Mouse (Mus musculus): ENCODE measurements around the gene Sphk1. TPM values are rescaled to one million over a fixed set of nuclear protein-coding genes. Genes with fewer than 3 reads are reported as not detected.
A peak's percentile ranks its signal among the peaks of the same experiment; 100 is the strongest.
"Not testable (repeated sequence)": the region's sequence is repeated elsewhere in the genome, so short reads cannot be mapped to it uniquely, and the experiment has no call there.

Gene Sphk1
- polyA plus RNA-seq (2012; rRNA removed) = 2.4 and 3.6 TPM in 2 replicates

DNA sequence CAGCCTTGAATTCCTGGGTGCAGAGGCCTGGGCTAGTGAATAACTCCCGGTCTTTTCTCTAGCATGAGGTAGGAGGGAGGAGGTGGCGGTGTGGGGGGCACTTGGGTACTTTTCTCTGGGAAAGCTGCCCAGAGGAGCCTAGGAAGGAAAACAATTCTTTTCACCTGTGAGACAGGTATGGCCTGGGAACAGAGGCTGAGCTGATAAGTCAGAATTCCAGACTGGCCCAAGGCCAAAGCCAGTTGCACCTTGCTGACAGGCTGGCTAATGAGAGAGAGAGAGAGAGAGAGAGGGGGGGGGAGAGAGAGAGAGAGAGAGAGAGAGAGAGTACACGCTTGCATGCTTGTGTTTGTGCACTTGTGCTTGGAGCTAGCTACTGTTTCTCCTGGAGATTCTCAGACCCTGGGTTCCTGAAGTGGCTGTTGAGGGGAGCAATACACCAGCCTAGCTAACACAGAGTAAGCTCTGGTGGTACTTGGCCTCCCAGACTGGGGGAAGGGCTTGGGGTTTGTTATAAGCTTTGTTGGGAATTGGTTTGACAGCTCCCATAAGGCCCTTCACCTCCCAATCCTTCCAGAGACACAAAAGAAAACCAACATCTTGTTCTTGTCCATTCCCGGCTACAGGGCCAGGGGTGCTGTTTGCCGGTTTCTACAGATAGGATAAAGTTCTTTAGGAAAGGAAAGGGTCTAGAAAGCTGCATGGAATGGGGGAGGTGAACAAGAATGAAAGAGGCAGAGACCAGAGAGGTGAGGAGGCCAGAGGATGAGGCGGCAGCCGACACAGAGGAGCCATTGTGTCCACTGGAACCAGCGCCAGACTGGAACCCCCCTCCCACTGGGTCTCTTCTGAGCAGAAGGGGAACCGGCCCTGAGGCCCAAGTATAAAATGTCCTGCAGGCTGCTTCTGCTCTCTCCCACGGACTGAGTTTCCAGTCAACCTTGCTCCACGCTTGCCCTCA, at the start of gene Sphk1:
Gene Sphk1, plus strand, starts transcription at position 739 of the 961 bp plus-strand sequence.
- DNase-seq (ENCODE audit: low read depth) = peak; percentile 64
- no peak for TF ChIP-seq POLR2A (IDR thresholded peaks at IDR 0.05; ENCODE audit: borderline replicate concordance, extremely low read depth, insufficient read depth, insufficient read length, poor library complexity, severe bottlenecking)
- no peak for TF ChIP-seq CTCF (IDR thresholded peaks at IDR 0.05; ENCODE audit: borderline replicate concordance, extremely low read depth, insufficient read depth, insufficient read length)

DNA sequence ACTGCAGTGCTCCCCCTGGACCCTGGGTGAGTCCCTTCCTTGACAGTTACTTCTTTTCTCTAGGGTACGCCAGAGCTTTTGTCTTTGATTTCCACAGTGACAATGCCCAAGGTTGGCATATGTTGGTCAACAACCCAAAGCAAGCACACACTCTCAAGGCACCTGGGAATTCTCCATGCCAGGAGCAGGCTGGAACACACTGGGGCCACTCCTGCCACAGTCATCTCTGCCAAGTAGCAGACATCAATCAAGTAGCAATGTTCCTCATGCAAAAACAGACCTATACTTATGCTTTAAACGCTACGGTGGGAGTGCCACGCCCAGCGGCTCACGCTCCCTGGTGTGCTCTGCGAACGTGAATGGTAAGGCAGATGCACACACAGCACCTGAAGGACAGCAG, 49.8 kb upstream of the Sphk1 start:
- TF ChIP-seq CTCF (IDR thresholded peaks at IDR 0.05; ENCODE audit: borderline replicate concordance, extremely low read depth, insufficient read depth, insufficient read length) (no peak), POLR2A (IDR thresholded peaks at IDR 0.05; ENCODE audit: borderline replicate concordance, extremely low read depth, insufficient read depth, insufficient read length, poor library complexity, severe bottlenecking) (no peak)
- DNase-seq (ENCODE audit: low read depth) = no peak

DNA sequence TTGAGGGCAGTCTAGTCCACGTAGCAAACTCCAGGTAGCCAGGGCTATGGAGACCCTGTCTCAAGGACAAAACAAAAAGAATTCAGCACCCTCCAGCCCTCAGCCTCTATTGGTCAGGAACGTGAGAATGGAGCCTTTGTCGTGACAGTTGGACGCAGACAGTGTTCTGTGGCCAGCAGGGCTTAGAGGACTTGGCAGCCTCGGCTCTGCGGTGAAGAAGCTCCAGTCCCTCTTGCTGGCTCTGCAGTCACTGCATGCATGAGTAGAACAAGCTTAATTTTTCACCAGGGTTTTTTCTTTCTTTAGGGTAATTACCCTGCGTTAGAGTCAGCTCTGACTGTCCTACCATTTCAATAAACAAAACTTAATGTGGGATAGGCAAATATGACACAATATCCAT, 48.9 kb upstream of the Sphk1 start:
- TF ChIP-seq CTCF (IDR thresholded peaks at IDR 0.05; ENCODE audit: borderline replicate concordance, extremely low read depth, insufficient read depth, insufficient read length) (no peak), POLR2A (IDR thresholded peaks at IDR 0.05; ENCODE audit: borderline replicate concordance, extremely low read depth, insufficient read depth, insufficient read length, poor library complexity, severe bottlenecking) (no peak)

DNA sequence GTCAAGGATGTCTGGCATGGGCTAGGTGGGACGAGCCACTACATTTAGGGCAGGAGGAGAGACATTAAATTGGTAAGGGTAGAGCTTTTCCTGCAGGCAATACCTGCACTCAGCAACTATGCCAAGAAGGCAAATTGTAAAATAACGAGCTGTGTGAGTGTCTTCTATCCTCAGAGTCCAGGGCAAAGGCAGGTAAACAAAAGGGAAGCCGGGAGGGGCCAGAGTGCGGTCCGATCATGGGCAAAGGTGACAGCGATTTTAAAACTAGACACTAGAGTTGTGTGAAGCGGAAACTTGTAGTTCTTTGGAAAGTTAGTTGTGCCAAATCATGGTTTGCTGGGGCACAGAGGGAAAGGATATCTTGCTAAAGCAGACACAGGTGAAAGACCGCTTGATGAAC, 46.5 kb upstream of the Sphk1 start:
- no peak for DNase-seq (ENCODE audit: low read depth)
- TF ChIP-seq POLR2A (IDR thresholded peaks at IDR 0.05; ENCODE audit: borderline replicate concordance, extremely low read depth, insufficient read depth, insufficient read length, poor library complexity, severe bottlenecking) (no peak), CTCF (IDR thresholded peaks at IDR 0.05; ENCODE audit: borderline replicate concordance, extremely low read depth, insufficient read depth, insufficient read length) (no peak)

More for the DNA sequence above, 48.9 kb upstream of the Sphk1 start:
- DNase-seq (ENCODE audit: low read depth) = no peak

DNA sequence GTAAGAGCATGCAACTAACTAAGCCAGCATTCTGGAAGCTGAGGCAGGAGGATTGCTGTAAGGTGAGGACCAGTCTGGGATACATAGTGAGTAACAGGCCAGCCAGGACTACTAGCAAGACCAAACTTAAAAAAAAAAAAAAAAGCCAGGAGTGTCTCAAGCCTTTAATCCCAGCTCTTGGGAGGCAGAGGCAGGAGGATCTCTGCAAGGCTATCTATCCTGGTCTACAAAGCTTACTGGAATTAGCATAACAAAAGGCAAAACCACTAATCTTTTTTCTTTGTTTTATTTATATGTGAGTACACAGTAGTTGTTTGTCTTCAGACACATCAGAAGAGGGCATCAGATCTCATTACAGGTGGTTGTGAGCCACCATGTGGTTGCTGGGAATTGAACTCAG, 42.5 kb upstream of the Sphk1 start:
- TF ChIP-seq POLR2A (IDR thresholded peaks at IDR 0.05; ENCODE audit: borderline replicate concordance, extremely low read depth, insufficient read depth, insufficient read length, poor library complexity, severe bottlenecking) (no peak), CTCF (IDR thresholded peaks at IDR 0.05; ENCODE audit: borderline replicate concordance, extremely low read depth, insufficient read depth, insufficient read length) (no peak)
- DNase-seq (ENCODE audit: low read depth) = no peak

DNA sequence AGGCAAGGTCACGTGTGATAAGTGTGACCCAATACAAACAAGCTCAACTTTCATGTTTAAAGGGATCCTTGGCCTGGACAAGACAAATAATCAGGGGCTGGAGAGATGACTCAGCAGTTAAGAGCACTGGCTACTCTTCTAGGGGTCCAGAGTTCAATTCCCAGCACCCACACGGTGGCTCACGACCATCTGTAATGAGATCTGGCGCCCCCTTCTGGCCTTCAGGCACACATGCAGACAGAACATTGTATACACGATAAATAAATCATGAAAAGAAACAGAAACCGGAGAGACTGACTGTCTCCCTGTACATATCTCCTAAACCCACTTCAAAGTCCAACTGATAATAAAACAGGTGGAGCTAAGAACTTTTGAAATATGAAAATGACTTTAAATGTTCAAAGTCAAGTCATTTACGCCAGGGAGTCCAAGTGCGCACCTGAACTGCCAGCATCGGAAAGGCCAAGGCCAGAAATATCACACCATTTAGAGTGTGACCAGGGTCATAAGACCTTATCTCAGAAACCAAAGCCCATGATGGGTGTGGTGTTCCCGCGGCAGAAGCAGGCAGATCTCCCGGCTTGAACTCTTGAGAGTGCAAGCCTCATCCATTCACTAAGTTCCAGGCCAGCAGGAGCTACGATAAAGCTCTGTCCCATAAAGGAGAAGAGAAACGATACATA, 41.9 kb upstream of the Sphk1 start:
- DNase-seq (ENCODE audit: low read depth) = no peak
- TF ChIP-seq CTCF (IDR thresholded peaks at IDR 0.05; ENCODE audit: borderline replicate concordance, extremely low read depth, insufficient read depth, insufficient read length) (peak; percentile 40; the same call in 1 of the 2 replicates), POLR2A (IDR thresholded peaks at IDR 0.05; ENCODE audit: borderline replicate concordance, extremely low read depth, insufficient read depth, insufficient read length, poor library complexity, severe bottlenecking) (no peak)

DNA sequence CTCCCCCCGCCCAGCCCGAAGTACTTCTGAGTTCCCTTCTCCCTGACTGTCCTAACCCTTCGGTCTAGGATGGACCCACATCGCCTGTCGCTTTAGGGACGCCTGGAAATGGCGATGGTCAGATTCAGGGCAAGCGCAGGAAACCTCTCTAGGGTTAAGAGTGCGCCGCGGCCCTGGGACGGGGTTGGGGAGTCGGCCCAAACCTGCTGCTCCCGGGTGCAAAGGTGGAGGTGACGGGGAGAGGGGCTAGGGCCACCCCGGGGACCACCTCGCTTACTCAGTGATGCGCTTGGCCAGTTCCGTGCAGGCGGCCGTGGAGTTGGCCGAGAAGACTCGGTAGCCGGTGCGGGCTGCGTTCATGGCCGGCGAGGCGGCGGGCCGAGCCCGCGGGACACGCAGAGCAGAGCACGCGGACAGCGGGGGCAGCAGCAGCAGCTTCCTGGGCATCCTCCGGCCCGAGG, 40.9 kb upstream of the Sphk1 start:
- TF ChIP-seq CTCF (IDR thresholded peaks at IDR 0.05; ENCODE audit: borderline replicate concordance, extremely low read depth, insufficient read depth, insufficient read length) (no peak), POLR2A (IDR thresholded peaks at IDR 0.05; ENCODE audit: borderline replicate concordance, extremely low read depth, insufficient read depth, insufficient read length, poor library complexity, severe bottlenecking) (no peak)
- peak; percentile 41 for DNase-seq (ENCODE audit: low read depth)

DNA sequence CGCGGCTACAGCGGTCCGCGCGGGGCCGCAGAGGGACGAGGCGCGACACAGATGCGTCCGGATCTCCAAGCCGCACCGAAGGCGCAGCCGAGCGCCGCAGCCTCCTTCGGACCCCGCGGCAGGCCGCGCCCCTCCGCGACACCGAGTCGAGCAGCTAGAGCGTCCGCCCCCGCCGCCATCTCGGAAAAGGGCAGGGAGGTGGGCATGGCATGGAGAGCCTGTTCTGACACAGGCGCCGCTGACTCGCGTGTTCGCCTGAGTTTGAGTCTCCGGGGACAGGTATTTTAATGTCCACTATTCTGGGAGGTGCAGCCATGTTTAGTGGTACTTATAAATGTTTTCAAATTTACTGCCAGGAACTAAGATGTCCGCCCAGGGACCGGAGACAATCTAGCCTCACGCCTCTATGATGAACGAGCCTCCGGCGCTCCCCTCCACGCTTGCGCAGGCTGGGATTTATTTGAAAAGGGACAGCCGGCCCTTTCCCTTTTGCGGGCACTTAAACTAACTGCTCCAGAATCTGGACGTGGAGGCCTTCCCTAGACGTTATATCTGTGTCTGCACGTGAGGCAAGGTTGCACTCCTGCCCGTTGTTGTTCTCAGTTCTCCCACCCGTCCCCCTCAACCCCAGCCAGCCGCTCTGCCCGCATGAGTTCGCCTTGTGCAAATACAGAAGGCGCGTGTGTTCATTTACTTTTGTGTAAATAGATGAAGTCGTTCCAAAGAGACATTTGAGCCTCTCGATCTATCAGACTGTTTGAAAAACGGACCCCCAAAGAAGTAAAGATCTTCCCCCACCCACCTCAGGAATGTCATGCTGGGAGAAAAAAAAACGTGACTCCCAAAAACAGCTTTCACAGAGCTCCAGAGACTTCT, 40.3 kb upstream of the Sphk1 start:
- peak; percentile 97 for DNase-seq (ENCODE audit: low read depth)
- peak; percentile 100 for TF ChIP-seq POLR2A (IDR thresholded peaks at IDR 0.05; ENCODE audit: borderline replicate concordance, extremely low read depth, insufficient read depth, insufficient read length, poor library complexity, severe bottlenecking)
- TF ChIP-seq CTCF (IDR thresholded peaks at IDR 0.05; ENCODE audit: borderline replicate concordance, extremely low read depth, insufficient read depth, insufficient read length) = no peak

DNA sequence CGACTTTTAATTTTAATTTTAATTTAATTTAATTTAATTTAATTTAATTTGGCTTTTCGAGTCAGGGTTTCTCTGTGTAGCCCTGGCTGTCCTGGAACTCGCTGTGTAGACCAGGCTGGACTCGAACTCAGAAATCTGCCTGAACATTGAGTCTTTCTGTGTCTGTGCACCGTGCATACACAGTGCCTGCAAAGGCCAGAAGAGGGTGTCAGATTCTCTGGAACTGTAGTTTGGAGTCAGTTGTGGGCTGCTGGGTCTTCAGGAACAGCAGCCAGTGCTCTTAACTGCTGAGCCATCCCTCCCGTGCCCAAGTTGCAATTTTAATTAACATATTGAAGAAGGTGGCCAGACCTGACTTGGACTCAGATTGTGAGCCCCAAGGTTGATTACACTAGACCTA, 39.4 kb upstream of the Sphk1 start:
- TF ChIP-seq CTCF (IDR thresholded peaks at IDR 0.05; ENCODE audit: borderline replicate concordance, extremely low read depth, insufficient read depth, insufficient read length) (no peak), POLR2A (IDR thresholded peaks at IDR 0.05; ENCODE audit: borderline replicate concordance, extremely low read depth, insufficient read depth, insufficient read length, poor library complexity, severe bottlenecking) (no peak)
- DNase-seq (ENCODE audit: low read depth) = no peak

DNA sequence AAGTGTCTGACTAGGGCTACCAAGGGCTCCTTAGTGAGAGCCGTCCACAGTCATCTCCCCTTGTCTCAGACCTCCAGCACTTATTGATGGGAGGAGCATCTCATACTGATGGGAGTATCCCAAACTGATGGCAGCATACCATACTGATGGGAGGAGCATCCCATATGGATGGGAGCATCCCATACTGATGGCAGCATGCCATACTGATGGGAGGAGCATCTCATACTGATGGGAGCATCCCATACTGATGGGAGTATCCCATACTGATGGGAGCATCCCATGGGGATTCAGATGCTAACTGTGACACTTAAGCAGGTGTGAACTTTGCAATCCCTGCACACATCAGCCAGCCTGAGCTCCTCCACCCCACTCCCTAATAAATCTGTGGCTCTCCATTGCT, 38.2 kb upstream of the Sphk1 start:
- DNase-seq (ENCODE audit: low read depth) = not testable (repeated sequence)

DNA sequence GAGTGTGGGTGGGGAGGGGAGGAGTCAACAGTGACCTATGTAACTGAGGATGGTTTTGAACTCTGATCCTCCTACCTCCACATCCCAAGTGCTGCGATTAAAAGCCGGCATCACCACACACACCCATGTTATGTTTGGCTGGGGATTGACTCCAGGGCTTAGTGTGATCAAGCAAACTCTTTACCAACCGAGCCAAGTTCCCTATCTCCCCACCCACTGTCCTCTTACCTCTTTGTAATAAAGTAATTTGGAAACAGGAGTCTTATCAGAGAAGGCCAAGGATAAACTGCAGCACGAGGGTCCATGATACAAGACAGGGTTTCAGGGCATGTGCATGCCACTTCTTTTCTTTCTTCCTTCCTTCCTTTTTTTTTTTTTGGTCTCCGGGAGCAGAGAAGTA, 37.5 kb upstream of the Sphk1 start:
- DNase-seq (ENCODE audit: low read depth) = no peak
- TF ChIP-seq POLR2A (IDR thresholded peaks at IDR 0.05; ENCODE audit: borderline replicate concordance, extremely low read depth, insufficient read depth, insufficient read length, poor library complexity, severe bottlenecking) (no peak), CTCF (IDR thresholded peaks at IDR 0.05; ENCODE audit: borderline replicate concordance, extremely low read depth, insufficient read depth, insufficient read length) (no peak)

Data from brain, embryonic 14.5 days (tissue).